Mouse (Mus musculus) stomach, embryonic 16.5 days (tissue): ENCODE measurements around the gene Chac1. TPM values are rescaled to one million over a fixed set of nuclear protein-coding genes. Genes with fewer than 3 reads are reported as not detected.

ENCODE experiments used
- ATAC-seq: fragments of 200-750 bp; cut with Nextera tagmentation; 2 replicates; pipeline ENCODE4 v1.8.0; 2017; ENCODE audit warnings: moderate number of reproducible peaks, moderate TSS enrichment; ENCODE audit not compliant: insufficient read depth, low FRiP score
- H3K27ac ChIP-seq: fragments of 300-500 bp; sonication (generic); 2 replicates; pipeline ENCODE4 v1.5.1; 2014; ENCODE audit warnings: low read length
- H3K27me3 ChIP-seq: fragments of 300-500 bp; sonication (generic); 2 replicates; pipeline ENCODE4 v1.6.1; 2014; ENCODE audit warnings: low read length, control low read depth, mixed read lengths; ENCODE audit not compliant: control insufficient read depth, insufficient read depth
- H3K36me3 ChIP-seq: fragments of 300-500 bp; sonication (generic); 2 replicates; pipeline ENCODE4 v1.6.1; 2014; ENCODE audit warnings: low read length; ENCODE audit not compliant: control insufficient read depth, insufficient read depth
- H3K4me1 ChIP-seq: fragments of 300-500 bp; sonication (generic); 2 replicates; pipeline ENCODE4 v1.6.1; 2014; ENCODE audit warnings: low read length, control low read depth, mixed read lengths; ENCODE audit not compliant: control insufficient read depth, insufficient read depth
- H3K4me2 ChIP-seq: fragments of 300-500 bp; sonication (generic); 2 replicates; pipeline ENCODE4 v1.6.1; 2014; ENCODE audit warnings: low read depth, low read length, mixed read lengths
- H3K4me3 ChIP-seq: fragments of 300-500 bp; sonication (generic); replicated peaks from 2 replicates; pipeline ENCODE4 v1.5.1; 2014; ENCODE audit warnings: mild to moderate bottlenecking, low read length
- H3K9ac ChIP-seq: fragments of 300-500 bp; sonication (generic); 2 replicates; pipeline ENCODE4 v1.6.1; 2014; ENCODE audit warnings: low read length
- H3K9me3 ChIP-seq: fragments of 300-500 bp; sonication (generic); replicated peaks from 2 replicates; pipeline ENCODE4 v1.6.1; 2016; ENCODE audit warnings: low read length, control low read depth; ENCODE audit not compliant: control insufficient read depth
- WGBS: fragments of 180-500 bp; shearing (Covaris S2); extraction: QIAGEN DNeasy Blood & Tissue Kit; methylation state at CpG from one replicate; pipeline ENCODE4 v1.1.7; 2014; 5-methylcytosine and 5-hydroxymethylcytosine counted together
- polyA plus RNA-seq: library from polyadenylated mRNA; unstranded; fragments of >200 nt; fragmentation: Nextera tagmentation; extraction: Ambion mirVana; gene quantifications from 2 replicates; pipeline ENCODE4 v1.2.1, GENCODE M21; 2015

Chac1 gene
- polyA plus RNA-seq, 1 experiment from 2014 or later = 2.4 TPM

DNA sequence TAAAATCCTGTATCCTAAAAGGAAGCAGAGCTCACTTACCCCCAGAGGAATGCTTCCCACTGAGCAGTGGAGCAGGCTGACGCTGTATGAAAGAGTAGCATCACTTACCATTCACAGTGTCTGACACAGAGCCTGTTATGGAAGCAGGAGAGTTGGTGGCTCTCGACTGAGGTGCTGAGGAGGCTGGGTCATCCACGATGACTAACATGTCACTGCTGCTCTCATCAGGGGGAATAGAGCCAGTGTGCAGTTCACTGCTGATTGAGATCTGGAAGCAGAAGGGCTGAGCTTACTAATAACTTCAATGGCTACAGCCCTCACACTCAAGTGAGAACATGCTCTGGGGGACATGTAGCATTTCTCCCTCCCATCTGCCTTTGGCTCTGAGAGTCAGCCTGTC, 28.4 kb downstream of the Chac1 start:
- Histone ChIP-seq H3K9ac (no peak overlapping the region), H3K4me3 (no peak overlapping the region), H3K36me3 (peaks cover 17% of the 10 kb centered on the region), H3K4me2 (no peak overlapping the region), H3K27me3 (no peaks in the 10 kb centered on the region), H3K9me3 (no peaks in the 10 kb centered on the region), H3K4me1 (no peaks in the 10 kb centered on the region), H3K27ac (no peak overlapping the region)
- no peak for ATAC-seq
- WGBS = 79% methylated on average over 3 of the region's 3 CpGs

DNA sequence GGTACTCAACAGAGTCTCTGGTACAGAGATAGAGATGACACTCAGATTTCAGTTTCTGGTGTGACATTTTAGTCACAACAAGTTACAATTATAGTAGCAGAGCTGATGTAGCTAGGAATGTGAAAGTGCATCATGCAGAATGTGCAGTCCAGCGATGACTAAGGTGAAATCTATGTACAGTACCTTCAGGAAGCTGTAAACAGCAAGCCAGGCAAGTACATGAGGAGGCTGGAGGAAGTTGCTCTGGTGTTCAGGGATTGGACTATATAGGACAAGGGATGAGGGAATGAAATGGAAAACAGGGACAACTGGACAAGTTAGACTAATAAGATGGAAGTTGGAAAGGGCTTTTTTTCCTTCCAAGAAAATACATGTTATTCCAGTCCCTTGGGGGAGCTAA, 37.2 kb downstream of the Chac1 start:
- peaks cover 6% of the 10 kb centered on the region; the same call in 1 of the 2 replicates for H3K36me3 ChIP-seq
- no peaks in the 10 kb centered on the region for H3K9me3 ChIP-seq
- no peak overlapping the region for H3K4me3 ChIP-seq
- no peak overlapping the region for H3K4me2 ChIP-seq
- no peak overlapping the region for H3K27ac ChIP-seq
- ATAC-seq = no peak
- 93% methylated on average over 1 of the region's 1 CpGs for WGBS
- no peak overlapping the region for H3K9ac ChIP-seq
- H3K4me1 ChIP-seq = no peaks in the 10 kb centered on the region
- no peaks in the 10 kb centered on the region for H3K27me3 ChIP-seq

DNA sequence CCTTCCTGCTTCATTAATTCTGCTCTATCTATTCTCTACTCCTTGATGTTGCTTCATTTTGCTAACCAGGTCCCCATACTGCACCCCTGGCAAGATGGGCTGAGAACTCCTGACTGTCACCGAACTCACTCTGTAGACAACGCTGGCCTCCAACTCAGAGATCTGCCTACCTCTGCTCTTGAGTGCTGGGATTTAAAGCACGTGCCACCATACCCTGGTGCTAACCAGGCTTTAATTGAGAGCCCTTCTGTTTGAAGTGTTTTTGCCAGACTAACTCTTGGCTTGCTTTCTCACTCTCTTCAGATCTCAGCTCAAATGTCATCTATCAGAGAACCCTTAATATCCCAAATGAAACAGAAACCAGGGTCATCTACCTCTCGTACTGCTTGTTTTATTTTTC, 39.0 kb downstream of the Chac1 start:
- Histone ChIP-seq H3K4me1 (no peaks in the 10 kb centered on the region), H3K4me3 (no peak overlapping the region), H3K4me2 (no peak overlapping the region), H3K27me3 (no peaks in the 10 kb centered on the region), H3K9me3 (no peaks in the 10 kb centered on the region), H3K9ac (no peak overlapping the region), H3K36me3 (peaks cover 6% of the 10 kb centered on the region; the same call in 1 of the 2 replicates), H3K27ac (no peak overlapping the region)
- WGBS = 92% methylated on average over 4 of the region's 4 CpGs
- no peak for ATAC-seq

DNA sequence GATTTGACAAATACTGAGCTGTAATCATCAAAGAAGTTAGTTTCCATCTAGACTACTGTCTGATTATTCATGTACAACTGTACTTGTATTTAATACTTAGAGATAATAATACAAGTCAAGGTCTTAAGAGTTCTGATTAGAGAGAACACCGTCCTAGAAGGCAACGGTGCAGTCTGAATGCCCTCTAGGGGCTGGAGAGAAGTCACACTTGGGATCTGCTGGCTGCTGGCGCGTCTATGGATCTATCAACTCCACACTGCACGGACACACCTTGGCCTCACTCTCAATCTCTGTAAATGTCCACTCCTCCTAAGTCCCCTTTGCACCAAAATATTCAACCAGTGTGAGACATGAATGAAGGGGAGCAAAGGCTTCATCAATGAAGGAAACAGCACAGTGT, 47.2 kb downstream of the Chac1 start:
- Histone ChIP-seq H3K9me3 (no peaks in the 10 kb centered on the region), H3K4me2 (no peak overlapping the region), H3K36me3 (peaks cover 6% of the 10 kb centered on the region; the same call in 1 of the 2 replicates), H3K27ac (no peak overlapping the region), H3K4me1 (no peaks in the 10 kb centered on the region), H3K4me3 (no peak overlapping the region), H3K27me3 (no peaks in the 10 kb centered on the region), H3K9ac (no peak overlapping the region)
- WGBS = 84% methylated on average over 5 of the region's 5 CpGs
- no peak for ATAC-seq

DNA sequence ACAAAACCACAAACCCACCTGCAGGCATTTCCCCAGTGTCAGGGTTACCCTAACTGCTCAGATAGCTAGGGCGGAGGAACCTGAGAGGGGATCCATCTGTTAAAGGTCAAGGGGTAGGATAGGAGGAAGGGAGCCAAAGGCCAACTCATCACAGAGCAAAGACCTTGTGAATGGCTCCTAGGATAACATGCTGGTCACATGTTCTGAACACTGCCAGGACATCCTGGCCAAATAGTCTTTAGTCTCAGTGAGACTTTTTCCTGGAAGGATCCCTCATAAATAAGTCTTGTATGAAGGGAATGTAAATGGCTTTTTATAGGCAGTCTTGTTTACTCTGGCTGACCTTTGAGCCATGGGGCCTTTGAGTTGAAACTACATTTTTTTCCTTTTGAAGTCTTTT, 47.6 kb downstream of the Chac1 start:
- WGBS = 90% methylated on average over 1 of the region's 1 CpGs
- Histone ChIP-seq H3K9ac (no peak overlapping the region), H3K4me2 (no peak overlapping the region), H3K4me3 (no peak overlapping the region), H3K27ac (no peak overlapping the region), H3K27me3 (no peaks in the 10 kb centered on the region), H3K9me3 (no peaks in the 10 kb centered on the region), H3K4me1 (no peaks in the 10 kb centered on the region), H3K36me3 (peaks cover 6% of the 10 kb centered on the region; the same call in 1 of the 2 replicates)
- no peak for ATAC-seq

DNA sequence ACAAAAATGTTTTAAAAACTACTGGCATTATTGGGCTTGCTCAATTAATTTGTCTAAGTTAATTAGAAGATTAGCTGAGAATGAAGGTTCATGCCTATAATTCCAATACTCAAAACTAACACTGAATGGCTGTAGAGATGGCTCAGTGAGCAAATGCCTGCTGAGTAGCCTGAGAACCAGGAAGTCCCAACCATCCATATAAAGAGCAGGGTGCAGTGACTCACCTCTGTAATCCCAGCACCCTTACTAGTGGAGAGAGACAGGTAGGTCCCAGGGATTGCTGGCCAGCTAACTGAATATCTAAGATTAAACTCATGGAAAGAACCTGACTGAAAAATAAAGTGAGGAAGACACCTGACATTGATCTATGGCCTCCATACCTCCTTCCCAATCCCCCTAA, 48.3 kb downstream of the Chac1 start:
- H3K27ac ChIP-seq = no peak overlapping the region
- ATAC-seq = no peak
- H3K4me3 ChIP-seq = no peak overlapping the region
- no peaks in the 10 kb centered on the region for H3K27me3 ChIP-seq
- H3K4me1 ChIP-seq = no peaks in the 10 kb centered on the region
- no peaks in the 10 kb centered on the region for H3K9me3 ChIP-seq
- peaks cover 6% of the 10 kb centered on the region; the same call in 1 of the 2 replicates for H3K36me3 ChIP-seq
- no peak overlapping the region for H3K9ac ChIP-seq
- no peak overlapping the region for H3K4me2 ChIP-seq

Other genes starting within 250 kb of the Chac1 start
- gene Rad51, start 238.4 kb upstream of the Chac1 start, polyA plus RNA-seq = 33.1 and 36.6 TPM in 2 replicates
- 42.9 and 45.2 TPM in 2 replicates for gene Rmdn3, start 194.2 kb upstream of the Chac1 start, polyA plus RNA-seq
- 5.9 and 9.9 TPM in 2 replicates for gene Gchfr, start 183.5 kb upstream of the Chac1 start, polyA plus RNA-seq
- 3.6 and 5.9 TPM in 2 replicates for gene Gm14137, start 176.7 kb upstream of the Chac1 start, polyA plus RNA-seq
- gene Zfyve19, start 142.6 kb upstream of the Chac1 start, polyA plus RNA-seq = 51.6 and 55.2 TPM in 2 replicates
- gene Dnajc17, start 142.4 kb upstream of the Chac1 start, polyA plus RNA-seq = 13.8 and 16.7 TPM in 2 replicates
- gene Ppp1r14d, start 121.3 kb upstream of the Chac1 start, polyA plus RNA-seq = 3.4 TPM in 2 replicates
- 78.6 and 95.9 TPM in 2 replicates for gene Spint1, start 113.9 kb upstream of the Chac1 start, polyA plus RNA-seq
- 30.2 and 34.5 TPM in 2 replicates for gene Rhov, start 80.0 kb upstream of the Chac1 start, polyA plus RNA-seq
- 17.5 and 19.8 TPM in 2 replicates for gene Vps18, start 62.5 kb upstream of the Chac1 start, polyA plus RNA-seq
- gene Dll4, start 25.4 kb upstream of the Chac1 start, polyA plus RNA-seq = 6.8 and 8.2 TPM in 2 replicates
- 3.6 and 3.9 TPM in 2 replicates for gene Ino80, start 126.5 kb downstream of the Chac1 start, polyA plus RNA-seq
- 0.18 and 0.24 TPM in 2 replicates for gene Exd1, start 196.4 kb downstream of the Chac1 start, polyA plus RNA-seq
- 92.4 and 110 TPM in 2 replicates for gene Chp1, start 196.5 kb downstream of the Chac1 start, polyA plus RNA-seq